Mouse (Mus musculus): Measurements from ENCODE around the gene Prps1.
"Not testable (repeated sequence)": the region's sequence is repeated elsewhere in the genome, so short reads cannot be mapped to it uniquely, and the experiment has no call there.

Prps1 gene

DNA sequence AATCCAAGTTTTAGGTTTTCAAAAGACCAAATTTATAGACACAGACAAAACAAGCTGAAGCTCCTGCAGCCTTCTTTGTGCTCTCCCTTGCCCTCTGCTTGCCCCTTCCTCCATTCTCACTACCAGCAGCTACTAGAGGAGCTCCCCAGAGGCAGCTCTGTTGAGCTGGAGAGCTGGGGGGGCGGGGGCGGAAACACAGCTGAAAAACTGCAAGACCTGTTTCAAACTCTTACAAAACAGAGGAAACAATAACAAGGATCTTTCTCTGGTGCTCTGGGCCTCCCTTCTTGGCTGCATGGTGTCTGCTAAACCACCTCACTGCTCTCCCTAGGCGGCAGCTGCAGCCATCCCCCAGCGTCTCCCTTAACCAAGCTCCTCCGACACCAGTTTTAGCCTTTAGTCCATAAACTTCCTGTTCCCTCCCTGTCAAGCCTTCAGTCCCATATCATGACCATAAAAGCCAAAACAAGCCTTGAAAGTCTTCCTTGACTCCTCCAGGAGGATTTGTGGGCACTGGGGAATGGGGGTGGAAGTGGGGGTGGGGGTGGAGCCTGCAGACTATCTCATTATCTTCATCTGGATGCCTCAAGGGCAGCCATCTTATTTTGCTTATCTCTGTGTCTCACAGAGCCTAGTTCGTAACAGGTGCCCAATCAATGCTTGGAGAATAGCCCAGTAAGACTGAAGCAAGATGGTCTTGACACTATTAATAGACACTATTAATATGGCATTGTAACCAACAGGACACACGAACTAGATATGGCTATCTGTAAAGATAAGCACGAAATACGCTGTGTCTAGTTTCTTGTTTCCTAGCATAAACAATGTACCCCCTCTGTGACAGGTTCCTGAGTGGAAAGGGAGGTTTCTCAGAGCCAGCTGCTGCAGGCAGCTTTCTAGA lies 45.2 kb downstream of the Prps1 start:
- DNase-seq (ENCODE audit: low read depth), result no peak

DNA sequence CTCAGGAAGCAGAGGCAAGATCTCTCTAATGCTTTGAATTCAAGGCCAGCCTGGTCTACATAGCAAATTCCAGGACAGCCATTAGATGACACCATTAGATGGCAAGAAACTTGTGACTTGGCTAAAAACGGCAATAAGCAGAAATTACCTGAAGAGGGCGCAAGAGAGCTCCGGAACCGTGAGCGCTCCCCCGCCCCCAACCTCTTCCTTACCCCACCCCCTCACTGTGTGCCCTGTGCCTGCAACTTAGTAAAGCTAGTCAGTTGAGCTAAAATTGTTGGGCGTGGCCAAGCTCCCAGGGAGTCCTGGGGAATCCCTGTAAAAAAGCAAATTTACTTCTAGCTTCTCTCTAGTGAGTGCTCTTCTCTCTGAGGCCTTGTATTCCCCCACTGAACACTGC lies 47.5 kb downstream of the Prps1 start:
- DNase-seq (ENCODE audit: low read depth), result no peak

DNA sequence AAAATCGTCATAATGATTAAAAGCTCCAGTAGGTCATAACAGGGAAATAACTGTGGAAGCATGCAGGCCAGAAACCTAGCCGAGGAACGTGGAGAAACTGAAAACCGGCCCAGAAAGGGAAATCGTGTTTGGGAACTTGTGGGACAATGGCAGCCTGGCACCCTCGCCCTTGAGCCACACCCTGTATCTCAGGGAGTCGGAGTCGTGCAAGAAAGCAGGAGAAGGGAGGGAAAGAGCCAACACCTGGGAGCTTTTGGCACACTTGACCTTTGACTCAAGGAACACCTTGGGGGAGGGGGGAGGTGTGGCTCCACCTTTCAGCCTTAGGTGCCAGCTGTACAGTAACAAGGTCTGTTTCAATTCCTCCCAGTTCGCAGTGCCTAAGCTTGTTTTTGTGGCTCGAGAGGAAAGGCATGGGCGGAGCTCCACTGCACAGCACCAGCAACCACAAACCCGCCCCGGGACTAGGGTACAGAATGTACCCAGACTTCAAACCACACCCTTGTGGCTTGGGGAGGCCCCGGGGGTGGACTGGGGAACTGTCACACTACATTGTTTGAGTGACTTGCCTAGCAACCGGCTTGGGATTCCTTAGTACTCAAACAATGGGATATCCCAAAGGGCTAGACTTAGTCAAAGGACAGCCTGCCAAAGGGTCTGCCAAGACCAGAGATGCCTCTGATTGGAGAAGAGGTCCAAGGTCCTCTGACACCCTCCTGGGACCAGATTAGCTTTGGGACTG lies 49.3 kb downstream of the Prps1 start:
- DNase-seq (ENCODE audit: low read depth), result no peak

DNA sequence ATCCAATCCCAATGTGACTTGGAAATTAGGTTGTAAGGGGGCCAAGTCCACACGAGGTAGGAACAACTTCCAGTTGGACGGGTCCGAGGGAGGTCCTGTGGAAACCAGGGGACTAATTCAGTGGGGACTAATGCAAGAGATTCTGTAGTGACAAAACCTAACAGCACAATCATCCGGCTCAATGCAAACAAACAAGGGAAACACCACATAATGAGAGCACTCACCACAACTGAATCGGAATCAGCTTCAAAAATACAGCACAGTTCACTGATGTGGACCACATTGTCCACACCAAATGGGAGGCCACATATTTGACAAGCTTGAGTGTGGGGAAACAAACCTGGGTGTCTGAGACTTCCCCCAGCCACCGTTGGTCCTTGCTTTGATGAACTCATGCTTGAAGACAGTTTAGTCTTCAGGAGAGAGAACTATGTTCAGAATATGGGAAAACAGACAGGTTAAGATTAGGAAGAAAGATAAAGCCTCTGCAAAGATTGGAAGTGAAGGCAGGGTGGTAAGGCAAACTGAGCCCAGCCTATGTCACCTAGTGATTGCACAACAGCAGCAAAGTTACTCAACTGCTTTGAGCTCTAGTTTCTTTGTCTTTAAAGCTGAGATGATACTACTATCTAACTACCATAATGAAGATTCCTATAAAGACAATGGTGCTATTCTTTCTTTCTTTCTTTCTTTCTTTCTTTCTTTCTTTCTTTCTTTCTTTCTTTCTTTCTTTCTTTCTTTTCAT lies 50.2 kb downstream of the Prps1 start:
- no peak for DNase-seq (ENCODE audit: low read depth)

GRCm38 (mm10) chrX:140507377-140507776 lies 51.0 kb downstream of the Prps1 start:
- no peak for DNase-seq (ENCODE audit: low read depth)

- DNase-seq (ENCODE audit: low read depth), result not testable (repeated sequence)
Measured at GRCm38 (mm10) chrX:140508791-140509190, 52.4 kb downstream of the Prps1 start.

DNA sequence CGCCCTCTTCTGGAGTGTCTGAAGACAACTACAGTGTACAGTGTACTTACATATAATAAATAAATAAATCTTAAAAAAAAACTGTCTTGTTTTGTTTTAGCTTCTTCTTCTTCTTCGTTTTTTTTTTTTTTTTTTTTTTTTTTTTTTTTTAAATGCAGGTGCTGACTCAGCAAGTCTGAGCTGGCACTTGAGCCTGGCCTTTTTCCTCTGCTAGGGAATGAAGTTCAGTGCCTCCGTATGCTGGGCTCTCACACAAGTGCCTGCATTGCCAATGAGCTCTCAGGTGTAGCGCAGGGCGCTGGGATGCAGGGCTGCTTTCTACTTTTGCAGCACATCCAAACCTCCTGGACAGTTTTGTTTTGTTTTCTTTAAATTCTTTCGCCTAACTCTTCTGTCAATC lies 53.4 kb downstream of the Prps1 start:
- DNase-seq (ENCODE audit: low read depth), result no peak

DNA sequence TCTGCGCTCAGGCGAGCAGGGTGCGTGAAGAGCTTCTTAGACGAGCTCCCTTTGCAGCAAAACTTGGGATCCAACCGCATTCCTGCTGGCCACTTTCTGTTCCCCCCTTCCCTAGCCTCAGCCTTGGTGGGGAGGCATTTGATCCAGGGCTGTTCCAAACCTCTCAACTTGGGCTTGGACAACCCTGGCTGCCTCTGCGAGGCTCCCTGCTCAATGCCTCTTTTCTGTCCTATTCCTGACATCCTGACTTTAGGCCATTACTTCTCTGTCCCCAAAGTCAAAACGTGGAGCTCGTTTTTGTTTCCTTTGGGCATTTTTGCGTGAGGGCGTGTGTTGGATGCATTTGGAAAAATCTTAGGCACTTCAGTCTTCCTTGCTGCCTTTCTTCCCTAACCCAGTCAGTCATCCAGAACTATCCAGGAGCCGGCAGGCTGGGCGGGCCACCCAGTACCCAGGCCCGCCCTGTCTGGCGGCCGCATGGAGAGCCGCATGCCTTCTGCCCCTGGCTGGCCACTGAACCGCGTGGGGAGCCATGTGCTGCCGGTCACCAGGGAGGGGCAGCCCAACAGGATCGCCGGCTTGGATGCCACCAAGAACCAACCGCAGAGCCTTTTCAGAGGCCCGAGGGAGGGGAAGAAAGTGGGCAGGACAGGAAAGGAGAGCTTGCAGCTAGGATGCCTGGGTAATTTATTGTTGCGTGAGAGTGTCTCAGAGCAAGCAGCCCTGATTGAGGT lies 54.5 kb downstream of the Prps1 start:
- DNase-seq (ENCODE audit: low read depth), result peak; percentile 73

- no peak for DNase-seq (ENCODE audit: low read depth)
Measured at GRCm38 (mm10) chrX:140511687-140512651, 55.6 kb downstream of the Prps1 start.

DNA sequence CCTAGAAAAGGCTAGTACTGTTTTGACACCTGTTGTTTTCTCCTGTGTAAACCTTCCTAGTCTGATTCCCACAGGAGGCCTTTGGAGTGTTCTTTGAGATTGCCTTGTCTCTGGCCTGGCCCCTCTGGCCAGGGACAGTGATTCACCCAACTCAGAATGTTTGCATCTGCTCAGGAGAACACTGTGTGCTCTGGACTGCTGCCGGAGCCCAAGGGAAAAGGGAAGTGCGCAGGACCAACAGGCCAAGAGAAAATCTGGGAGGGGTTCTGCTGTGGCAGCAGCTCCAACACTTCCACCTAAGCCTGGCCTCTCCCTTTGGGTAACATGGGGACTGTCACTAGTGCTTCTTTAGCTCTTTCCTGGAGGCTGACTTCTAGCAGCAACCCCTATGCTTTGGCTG lies 57.0 kb downstream of the Prps1 start:
- no peak for DNase-seq (ENCODE audit: low read depth)

GRCm38 (mm10) chrX:140518351-140518750 lies 61.9 kb downstream of the Prps1 start:
- no peak for DNase-seq (ENCODE audit: low read depth)

GRCm38 (mm10) chrX:140520146-140521102 lies 64.0 kb downstream of the Prps1 start:
- DNase-seq (ENCODE audit: low read depth), result peak; percentile 93

DNA sequence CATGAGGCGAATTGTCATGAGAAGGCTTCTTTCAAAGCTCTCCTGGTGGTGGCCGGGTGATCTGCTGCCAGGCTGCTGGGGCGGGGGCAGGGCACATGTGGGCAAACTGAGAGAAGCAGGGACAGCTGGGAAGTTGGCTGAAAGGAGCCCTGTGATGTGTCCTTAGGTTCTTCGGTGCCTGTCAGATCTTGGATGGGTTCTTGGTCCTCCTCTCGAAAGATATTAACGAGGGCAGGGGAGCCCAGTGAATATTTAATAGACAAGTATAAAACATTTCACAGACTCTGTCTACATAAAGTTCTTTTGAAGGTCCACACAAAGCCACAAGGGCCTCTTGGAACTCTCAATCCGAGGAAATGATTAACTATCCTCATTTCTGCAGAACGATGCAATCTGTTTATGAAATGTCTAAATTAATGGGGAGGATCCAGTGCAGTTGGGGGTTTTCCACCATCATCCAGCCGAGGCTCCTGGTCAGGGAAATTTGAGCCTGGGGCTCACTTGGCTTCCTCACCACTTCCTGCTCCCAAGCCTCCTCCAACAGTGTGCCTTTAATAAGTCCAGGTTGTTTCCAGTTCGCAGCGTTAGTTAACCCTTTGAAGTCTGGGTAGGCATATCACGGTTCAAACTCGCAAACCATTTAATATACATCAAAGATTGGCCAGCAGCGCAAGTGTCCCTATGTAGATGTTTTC lies 65.8 kb downstream of the Prps1 start:
- no peak for DNase-seq (ENCODE audit: low read depth)

- no peak for DNase-seq (ENCODE audit: low read depth)
Measured at GRCm38 (mm10) chrX:140524231-140524630, 67.8 kb downstream of the Prps1 start.

Data from fibroblast of lung, adult 2 months (primary cell).